9 mouse cellular contexts compared by ENCODE assay signal in genomic region chr4:119291921-119292320, GRCm38 (mm10). TPM values are rescaled to one million over a fixed set of nuclear protein-coding genes. Genes with fewer than 3 reads are reported as not detected.
DNase-seq lines count a peak whose midpoint lies in the region; ATAC-seq and TF ChIP-seq lines count a peak whose summit lies in the region.
"Had no signal": no experiment of that assay in that cellular context is flagged by ENCODE, and none has a peak within 500 bp of the region (broad histone marks: within the 10 kb centered on the region; RNA-seq: fewer than 3 reads in every experiment).

No protein-coding gene starts in this region.

- no peak for DNase-seq in heart, adult 2 months
- DNase-seq in heart, postnatal 36 days = no peak
- no peak for DNase-seq in hindbrain, embryonic 10.5 days (ENCODE audit: low spot score)
- DNase-seq in liver, postnatal 0 days = no peak
- no peak for DNase-seq in thymus, postnatal 4 days
- no peak for DNase-seq in spleen, postnatal 14 days (ENCODE audit: low spot score in 2 of 2)
- DNase-seq in cerebellum, adult 9-11 months = no peak

- peaks cover 15% of the 10 kb centered on the region for H3K4me1 ChIP-seq in heart, adult 2 months (ENCODE audit: control insufficient read depth, insufficient read depth, low read length)
- H3K4me1 ChIP-seq in E14TG2a.4 (replicated peaks; ENCODE audit: low read depth, low read length) = peaks cover 72% of the 10 kb centered on the region
- H3K4me1 ChIP-seq in hindbrain, embryonic 10.5 days (replicated peaks) = peaks cover 33% of the 10 kb centered on the region
- H3K4me1 ChIP-seq in liver, postnatal 0 days (ENCODE audit: insufficient read depth) = peaks cover 17% of the 10 kb centered on the region

- no peak for ATAC-seq in liver, postnatal 0 days

- TF ChIP-seq POLR2A in heart, adult 2 months (IDR thresholded peaks at IDR 0.05; ENCODE audit: insufficient read depth, low read depth, low read length) = no peak

- 74% methylated on average over 1 of the region's 1 CpGs for WGBS in heart, adult 2 months
- 88% methylated on average over 1 of the region's 1 CpGs for WGBS in hindbrain, embryonic 10.5 days
- WGBS in liver, postnatal 0 days (ENCODE audit: insufficient replicate concordance) = 84% methylated on average over 1 of the region's 1 CpGs

- no peak overlapping the region for H3K9ac ChIP-seq in heart, adult 2 months (ENCODE audit: low read depth, low read length)
- peak overlapping the region; percentile 85 for H3K9ac ChIP-seq in liver, postnatal 0 days (replicated peaks)

- no peaks in the 10 kb centered on the region for H3K9me3 ChIP-seq in E14TG2a.4 (ENCODE audit: low read length)
- H3K9me3 ChIP-seq in hindbrain, embryonic 10.5 days = no peaks in the 10 kb centered on the region
- no peaks in the 10 kb centered on the region for H3K9me3 ChIP-seq in liver, postnatal 0 days (ENCODE audit: low read length)

- H3K79me2 ChIP-seq in heart, adult 2 months (replicated peaks; ENCODE audit: control insufficient read depth, insufficient read depth, low read length) = peaks cover 18% of the 10 kb centered on the region

- intact Hi-C loops in heart, adult 2 months (cut with DNase I) = loop anchor here (2.0 kb wide), 1 partner anchor 15 kb away; no protein-coding TSS in a partner anchor
- intact Hi-C loops in heart, postnatal 36 days (cut with DNase I) = loop anchor here (2.0 to 5.0 kb wide), 2 partner anchors 15 to 130 kb away; partner anchors contain the start of genes Ppcs and Zmynd12

- peak overlapping the region; percentile 97 for H3K4me2 ChIP-seq in liver, postnatal 0 days (ENCODE audit: low read depth, low read length)

- H3K27me3 ChIP-seq in heart, adult 2 months (ENCODE audit: control insufficient read depth, insufficient read depth, low read length) = no peaks in the 10 kb centered on the region
- H3K27me3 ChIP-seq in E14TG2a.4 (ENCODE audit: insufficient read depth, low read length) = no peaks in the 10 kb centered on the region
- no peaks in the 10 kb centered on the region for H3K27me3 ChIP-seq in hindbrain, embryonic 10.5 days (ENCODE audit: insufficient read depth, poor library complexity, severe bottlenecking)
- no peaks in the 10 kb centered on the region for H3K27me3 ChIP-seq in liver, postnatal 0 days (ENCODE audit: insufficient read depth, low read length)

- H3K27ac ChIP-seq in heart, adult 2 months = no peak overlapping the region; the same call in 1 of the 2 replicates
- no peak overlapping the region for H3K27ac ChIP-seq in hindbrain, embryonic 10.5 days
- H3K27ac ChIP-seq in liver, postnatal 0 days (ENCODE audit: low read depth) = no peak overlapping the region

- TF ChIP-seq EP300 in heart, adult 2 months (IDR thresholded peaks at IDR 0.05; ENCODE audit: insufficient read depth, low read depth, low read length) = no peak
- no peak for TF ChIP-seq EP300 in liver, postnatal 0 days (IDR thresholded peaks at IDR 0.05; ENCODE audit: low read depth)

- H3K4me3 ChIP-seq in heart, adult 2 months = peak overlapping the region; percentile 5; the same call in 1 of the 2 replicates
- H3K4me3 ChIP-seq in E14TG2a.4 (replicated peaks; ENCODE audit: low read length) = peak overlapping the region; percentile 97
- H3K4me3 ChIP-seq in hindbrain, embryonic 10.5 days = peak overlapping the region; percentile 97
- peak overlapping the region; percentile 88 for H3K4me3 ChIP-seq in liver, postnatal 0 days (ENCODE audit: low read depth, low read length)

- peaks cover 35% of the 10 kb centered on the region for H3K36me3 ChIP-seq in heart, adult 2 months (ENCODE audit: control insufficient read depth, insufficient read depth, low read length)
- peaks cover 66% of the 10 kb centered on the region for H3K36me3 ChIP-seq in E14TG2a.4 (ENCODE audit: insufficient read depth, low read length)
- H3K36me3 ChIP-seq in hindbrain, embryonic 10.5 days = peaks cover 55% of the 10 kb centered on the region
- H3K36me3 ChIP-seq in liver, postnatal 0 days (replicated peaks; ENCODE audit: insufficient read depth, low read length) = peaks cover 9% of the 10 kb centered on the region

- no peak for TF ChIP-seq CTCF in heart, adult 2 months (IDR thresholded peaks at IDR 0.05)
- no peak for TF ChIP-seq CTCF in E14TG2a.4 (conservative IDR thresholded peaks at IDR 0.05; ENCODE audit: low read length)
- TF ChIP-seq CTCF in liver, postnatal 0 days (IDR thresholded peaks at IDR 0.05; ENCODE audit: low read depth) = no peak

RNA-seq across cellular contexts. Expression of gene Ybx1, which starts 2.5 kb away (rescaled TPM):
- total RNA-seq in heart, adult 2 months (2021) = 100 to 1,000 TPM; 773 to 861 TPM
- 266 and 385 TPM in 2 replicates for polyA plus RNA-seq in heart, adult 2 months (2012; rRNA removed)
- total RNA-seq in heart, postnatal 36 days (2021) = 100 to 1,000 TPM; 786 to 814 TPM
- polyA plus RNA-seq in hindbrain, embryonic 10.5 days (2016; fragmentation: Nextera tagmentation; extraction: Ambion mirVana) = 985 and 1,002 TPM in 2 replicates
- polyA plus RNA-seq in liver, postnatal 0 days (2015; fragmentation: Nextera tagmentation; extraction: Ambion mirVana) = 170 and 207 TPM in 2 replicates

RNA-seq across cellular contexts. Expression of gene Ppih, which starts 28.4 kb away (rescaled TPM):
- total RNA-seq in heart, adult 2 months (2021) = 10 to 100 TPM in 1 of 2 experiments, 1 to 10 TPM in 1; 8.2 to 10.3 TPM
- 5.5 and 7.4 TPM in 2 replicates for polyA plus RNA-seq in heart, adult 2 months (2012; rRNA removed)
- 10 to 100 TPM in 1 of 2 experiments, 1 to 10 TPM in 1; 9.4 to 12.2 TPM for total RNA-seq in heart, postnatal 36 days (2021)
- 124 and 139 TPM in 2 replicates for polyA plus RNA-seq in hindbrain, embryonic 10.5 days (2016; fragmentation: Nextera tagmentation; extraction: Ambion mirVana)
- polyA plus RNA-seq in liver, postnatal 0 days (2015; fragmentation: Nextera tagmentation; extraction: Ambion mirVana) = 24.7 and 28.4 TPM in 2 replicates

RNA-seq across cellular contexts. Expression of gene Cldn19, which starts 36.7 kb away (rescaled TPM):
- not detected for total RNA-seq in heart, adult 2 months (2021)
- polyA plus RNA-seq in heart, adult 2 months (2012; rRNA removed) = 0.37 TPM in 1 of 2 replicates, not detected in the other
- total RNA-seq in heart, postnatal 36 days (2021) = not detected
- polyA plus RNA-seq in hindbrain, embryonic 10.5 days (2016; fragmentation: Nextera tagmentation; extraction: Ambion mirVana) = 0.34 TPM in 1 of 2 replicates, not detected in the other
- not detected in 2 replicates for polyA plus RNA-seq in liver, postnatal 0 days (2015; fragmentation: Nextera tagmentation; extraction: Ambion mirVana)
- total RNA-seq: neutrophil, adult 5-6 weeks had no signal

RNA-seq across cellular contexts. Expression of gene P3h1, which starts 59.2 kb away (rescaled TPM):
- total RNA-seq in heart, adult 2 months (2021) = 10 to 100 TPM; 10.5 to 10.8 TPM
- polyA plus RNA-seq in heart, adult 2 months (2012; rRNA removed) = 14.5 and 17.8 TPM in 2 replicates
- total RNA-seq in heart, postnatal 36 days (2021) = 10 to 100 TPM; 13.3 to 15.1 TPM
- 16.1 and 18.2 TPM in 2 replicates for polyA plus RNA-seq in hindbrain, embryonic 10.5 days (2016; fragmentation: Nextera tagmentation; extraction: Ambion mirVana)
- polyA plus RNA-seq in liver, postnatal 0 days (2015; fragmentation: Nextera tagmentation; extraction: Ambion mirVana) = 11.8 and 12.1 TPM in 2 replicates

RNA-seq across cellular contexts. Expression of gene AU022252, which starts 59.4 kb away (rescaled TPM):
- total RNA-seq in heart, adult 2 months (2021) = 10 to 100 TPM; 17.7 to 24.8 TPM
- 6.4 and 11.2 TPM in 2 replicates for polyA plus RNA-seq in heart, adult 2 months (2012; rRNA removed)
- total RNA-seq in heart, postnatal 36 days (2021) = 10 to 100 TPM; 22.2 to 24.5 TPM
- polyA plus RNA-seq in hindbrain, embryonic 10.5 days (2016; fragmentation: Nextera tagmentation; extraction: Ambion mirVana) = 42.0 and 43.5 TPM in 2 replicates
- polyA plus RNA-seq in liver, postnatal 0 days (2015; fragmentation: Nextera tagmentation; extraction: Ambion mirVana) = 26.6 and 27.8 TPM in 2 replicates

Comparison
In these comparisons a context has a peak if more than half of its experiments do, and no peak if none do; other contexts are left out.
1. H3K4me3 ChIP-seq: peak in every context shown above with its lines; median percentile 97 in E14TG2a.4; 97 in hindbrain, embryonic 10.5 days; 88 in liver, postnatal 0 days; 5 in heart, adult 2 months.